Mouse (Mus musculus) kidney, embryonic 16.5 days (tissue): Measurements from ENCODE around the gene Gpbar1. TPM values are rescaled to one million over a fixed set of nuclear protein-coding genes. Genes with fewer than 3 reads are reported as not detected.

ENCODE experiments used
- ATAC-seq: fragments of 200-750 bp; cut with Nextera tagmentation; 2 replicates; pipeline ENCODE4 v1.8.0; 2017; ENCODE audit warnings: moderate TSS enrichment; ENCODE audit not compliant: low FRiP score, low TSS enrichment
- H3K27ac ChIP-seq: fragments of 300-500 bp; sonication (generic); 2 replicates; pipeline ENCODE4 v1.5.1; 2014; ENCODE audit warnings: low read length
- H3K27me3 ChIP-seq: fragments of 300-500 bp; sonication (generic); 2 replicates; pipeline ENCODE4 v1.6.1; 2014; ENCODE audit warnings: low read length, control low read depth, mixed read lengths; ENCODE audit not compliant: insufficient read depth
- H3K36me3 ChIP-seq: fragments of 300-500 bp; sonication (generic); 2 replicates; pipeline ENCODE4 v1.6.1; 2014; ENCODE audit warnings: low read length, control low read depth, mixed read lengths; ENCODE audit not compliant: insufficient read depth
- H3K4me1 ChIP-seq: fragments of 300-500 bp; sonication (generic); 2 replicates; pipeline ENCODE4 v1.6.1; 2014; ENCODE audit warnings: low read length, control low read depth, mixed read lengths; ENCODE audit not compliant: insufficient read depth
- H3K4me2 ChIP-seq: fragments of 300-500 bp; sonication (generic); replicated peaks from 2 replicates; pipeline ENCODE4 v1.6.1; 2014; ENCODE audit warnings: low read depth, low read length
- H3K4me3 ChIP-seq: fragments of 300-500 bp; sonication (generic); 2 replicates; pipeline ENCODE4 v1.5.1; 2014; ENCODE audit warnings: mild to moderate bottlenecking, low read length
- H3K9ac ChIP-seq: fragments of 300-500 bp; sonication (generic); replicated peaks from 2 replicates; pipeline ENCODE4 v1.6.1; 2014; ENCODE audit warnings: low read length
- H3K9me3 ChIP-seq: fragments of 300-500 bp; sonication (generic); 2 replicates; pipeline ENCODE4 v1.6.1; 2016; ENCODE audit warnings: low read length, control low read depth
- WGBS: fragments of 180-500 bp; shearing (Covaris S2); extraction: QIAGEN DNeasy Blood & Tissue Kit; methylation state at CpG from one replicate; pipeline ENCODE4 v1.1.7; 2014; 5-methylcytosine and 5-hydroxymethylcytosine counted together
- polyA plus RNA-seq: library from polyadenylated mRNA; unstranded; fragments of >200 nt; fragmentation: Nextera tagmentation; extraction: Ambion mirVana; gene quantifications from 2 replicates; pipeline ENCODE4 v1.2.1, GENCODE M21; 2015

Gene Gpbar1
- polyA plus RNA-seq, 1 experiment from 2014 or later, result 1.9 TPM

- ATAC-seq, result no peak
These were observed 15.8 kb downstream of the Gpbar1 start for GRCm38 (mm10) chr1:74294090-74294643.

GRCm38 (mm10) chr1:74294733-74295455 lies 16.5 kb downstream of the Gpbar1 start:
- Histone ChIP-seq H3K4me1 (peaks cover 45% of the 10 kb centered on the region), H3K9me3 (no peaks in the 10 kb centered on the region), H3K4me3 (no peak overlapping the region), H3K27me3 (no peaks in the 10 kb centered on the region), H3K4me2 (peak overlapping the region; percentile 43), H3K27ac (peak overlapping the region; percentile 98), H3K36me3 (peaks cover 36% of the 10 kb centered on the region), H3K9ac (peak overlapping the region; percentile 62)
- ATAC-seq, result no peak
- WGBS, result 81% methylated on average over 6 of the region's 6 CpGs

More at GRCm38 (mm10) chr1:74294090-74294643, 15.8 kb downstream of the Gpbar1 start:
- no peak overlapping the region for H3K4me3 ChIP-seq
- H3K9me3 ChIP-seq, result no peaks in the 10 kb centered on the region
- no peak overlapping the region for H3K27ac ChIP-seq
- 92% methylated on average over 3 of the region's 3 CpGs for WGBS
- peaks cover 39% of the 10 kb centered on the region for H3K4me1 ChIP-seq
- H3K4me2 ChIP-seq, result no peak overlapping the region
- no peak overlapping the region for H3K9ac ChIP-seq
- no peaks in the 10 kb centered on the region for H3K27me3 ChIP-seq
- H3K36me3 ChIP-seq, result peaks cover 43% of the 10 kb centered on the region

GRCm38 (mm10) chr1:74295456-74296171 lies 17.3 kb downstream of the Gpbar1 start:
- Histone ChIP-seq H3K27ac (peak overlapping the region; percentile 98), H3K9me3 (no peaks in the 10 kb centered on the region), H3K9ac (peak overlapping the region; percentile 62), H3K27me3 (no peaks in the 10 kb centered on the region), H3K4me2 (peak overlapping the region; percentile 43), H3K4me3 (peak overlapping the region; percentile 14), H3K4me1 (peaks cover 45% of the 10 kb centered on the region), H3K36me3 (peaks cover 28% of the 10 kb centered on the region)
- WGBS, result 4% methylated on average over 9 of the region's 9 CpGs
- ATAC-seq, result peak; percentile 91

GRCm38 (mm10) chr1:74296477-74296876 lies 18.1 kb downstream of the Gpbar1 start:
- Histone ChIP-seq H3K4me3 (no peak overlapping the region), H3K36me3 (peaks cover 25% of the 10 kb centered on the region), H3K9me3 (no peaks in the 10 kb centered on the region), H3K4me2 (peak overlapping the region; percentile 43), H3K27ac (peak overlapping the region; percentile 98), H3K9ac (peak overlapping the region; percentile 62), H3K27me3 (no peaks in the 10 kb centered on the region), H3K4me1 (peaks cover 45% of the 10 kb centered on the region)
- peak; percentile 29; the same call in 1 of the 2 replicates for ATAC-seq
- WGBS, result 22% methylated on average over 6 of the region's 6 CpGs

- peaks cover 46% of the 10 kb centered on the region for H3K4me1 ChIP-seq
- 31% methylated on average over 3 of the region's 3 CpGs for WGBS
- H3K27ac ChIP-seq, result peak overlapping the region; percentile 98
- no peak for ATAC-seq
- no peak overlapping the region for H3K4me3 ChIP-seq
- 0 out of 2 replicates have a peak overlapping the region, but pooled peaks have one; percentile 19 for H3K9ac ChIP-seq
- H3K4me2 ChIP-seq, result no peak overlapping the region; the same call in 1 of the 2 replicates
- no peaks in the 10 kb centered on the region for H3K27me3 ChIP-seq
- no peaks in the 10 kb centered on the region for H3K9me3 ChIP-seq
- H3K36me3 ChIP-seq, result peaks cover 17% of the 10 kb centered on the region
These were observed 18.9 kb downstream of the Gpbar1 start for GRCm38 (mm10) chr1:74297269-74297668.

GRCm38 (mm10) chr1:74298157-74298750 lies 19.9 kb downstream of the Gpbar1 start:
- Histone ChIP-seq H3K4me2 (no peak overlapping the region), H3K4me1 (peaks cover 55% of the 10 kb centered on the region), H3K27ac (peak overlapping the region; percentile 98; the same call in 1 of the 2 replicates), H3K9me3 (no peaks in the 10 kb centered on the region), H3K27me3 (no peaks in the 10 kb centered on the region), H3K36me3 (peaks cover 12% of the 10 kb centered on the region), H3K4me3 (no peak overlapping the region), H3K9ac (no peak overlapping the region)
- WGBS, result 80% methylated on average over 5 of the region's 5 CpGs
- ATAC-seq, result no peak

- Histone ChIP-seq H3K36me3 (peaks cover 4% of the 10 kb centered on the region; the same call in 1 of the 2 replicates), H3K27me3 (no peaks in the 10 kb centered on the region), H3K4me3 (no peak overlapping the region), H3K9ac (no peak overlapping the region), H3K9me3 (no peaks in the 10 kb centered on the region), H3K27ac (peak overlapping the region; percentile 43), H3K4me1 (peaks cover 55% of the 10 kb centered on the region), H3K4me2 (no peak overlapping the region)
- 67% methylated on average over 5 of the region's 5 CpGs for WGBS
- ATAC-seq, result no peak
These were observed 20.6 kb downstream of the Gpbar1 start for GRCm38 (mm10) chr1:74298996-74299395.

GRCm38 (mm10) chr1:74300347-74301110 lies 22.2 kb downstream of the Gpbar1 start:
- H3K27ac ChIP-seq, result no peak overlapping the region
- H3K36me3 ChIP-seq, result no peaks in the 10 kb centered on the region
- peaks cover 48% of the 10 kb centered on the region for H3K4me1 ChIP-seq
- no peak for ATAC-seq
- WGBS, result 79% methylated on average over 6 of the region's 6 CpGs
- H3K27me3 ChIP-seq, result no peaks in the 10 kb centered on the region
- no peak overlapping the region for H3K4me3 ChIP-seq
- no peaks in the 10 kb centered on the region for H3K9me3 ChIP-seq
- H3K9ac ChIP-seq, result no peak overlapping the region; the same call in 1 of the 2 replicates
- no peak overlapping the region for H3K4me2 ChIP-seq

- Histone ChIP-seq H3K27ac (no peak overlapping the region), H3K9me3 (no peaks in the 10 kb centered on the region), H3K4me1 (peaks cover 31% of the 10 kb centered on the region), H3K4me3 (no peak overlapping the region), H3K4me2 (no peak overlapping the region), H3K36me3 (no peaks in the 10 kb centered on the region), H3K9ac (no peak overlapping the region), H3K27me3 (no peaks in the 10 kb centered on the region)
- WGBS, result 72% methylated on average over 7 of the region's 7 CpGs
- no peak for ATAC-seq
These were observed 23.9 kb downstream of the Gpbar1 start for GRCm38 (mm10) chr1:74302229-74302628.
